Mouse (Mus musculus) liver, embryonic 16.5 days (tissue): ENCODE measurements around the gene Wnt8b. TPM values are rescaled to one million over a fixed set of nuclear protein-coding genes. Genes with fewer than 3 reads are reported as not detected.

Source experiments
- ATAC-seq: fragments of 200-750 bp; cut with Nextera tagmentation; 2 replicates; pipeline ENCODE4 v1.8.0; 2017; ENCODE audit warnings: low read depth, mild to moderate bottlenecking, moderate number of reproducible peaks, moderate library complexity
- H3K27ac ChIP-seq: fragments of 300-500 bp; sonication (generic); 2 replicates; pipeline ENCODE4 v1.5.1; 2014; ENCODE audit warnings: mild to moderate bottlenecking, low read length
- H3K27me3 ChIP-seq: fragments of 300-500 bp; sonication (generic); 2 replicates; pipeline ENCODE4 v1.6.1; 2014; ENCODE audit warnings: low read depth, low read length, mixed read lengths; ENCODE audit not compliant: control insufficient read depth, insufficient read depth
- H3K36me3 ChIP-seq: fragments of 300-500 bp; sonication (generic); 2 replicates; pipeline ENCODE4 v1.6.1; 2014; ENCODE audit warnings: mild to moderate bottlenecking; ENCODE audit not compliant: control insufficient read depth, insufficient read depth
- H3K4me1 ChIP-seq: fragments of 300-500 bp; sonication (generic); 2 replicates; pipeline ENCODE4 v1.6.1; 2014; ENCODE audit warnings: low read depth, low read length, mixed read lengths; ENCODE audit not compliant: control insufficient read depth
- H3K4me2 ChIP-seq: fragments of 300-500 bp; sonication (generic); 2 replicates; pipeline ENCODE4 v1.6.1; 2014; ENCODE audit warnings: low read depth, low read length, mixed read lengths
- H3K4me3 ChIP-seq: fragments of 300-500 bp; sonication (generic); 2 replicates; pipeline ENCODE4 v1.5.1; 2014; ENCODE audit warnings: low read depth, mild to moderate bottlenecking, low read length
- H3K9ac ChIP-seq: fragments of 300-500 bp; sonication (generic); 2 replicates; pipeline ENCODE4 v1.6.1; 2014; ENCODE audit warnings: low read depth, low read length
- H3K9me3 ChIP-seq: fragments of 300-500 bp; sonication (generic); replicated peaks from 2 replicates; pipeline ENCODE4 v1.6.1; 2016; ENCODE audit warnings: low read length; ENCODE audit not compliant: control insufficient read depth
- WGBS: fragments of 180-500 bp; shearing (Covaris S2); extraction: QIAGEN DNeasy Blood & Tissue Kit; methylation state at CpG from one replicate; pipeline ENCODE4 v1.1.7; 2014; ENCODE audit not compliant: insufficient replicate concordance; 5-methylcytosine and 5-hydroxymethylcytosine counted together
- polyA plus RNA-seq: library from polyadenylated mRNA; unstranded; fragments of >200 nt; fragmentation: Nextera tagmentation; extraction: Ambion mirVana; gene quantifications from 2 replicates; pipeline ENCODE4 v1.2.1, GENCODE M21; 2015

The Wnt8b gene
- polyA plus RNA-seq, 1 experiment from 2014 or later, result not detected

DNA sequence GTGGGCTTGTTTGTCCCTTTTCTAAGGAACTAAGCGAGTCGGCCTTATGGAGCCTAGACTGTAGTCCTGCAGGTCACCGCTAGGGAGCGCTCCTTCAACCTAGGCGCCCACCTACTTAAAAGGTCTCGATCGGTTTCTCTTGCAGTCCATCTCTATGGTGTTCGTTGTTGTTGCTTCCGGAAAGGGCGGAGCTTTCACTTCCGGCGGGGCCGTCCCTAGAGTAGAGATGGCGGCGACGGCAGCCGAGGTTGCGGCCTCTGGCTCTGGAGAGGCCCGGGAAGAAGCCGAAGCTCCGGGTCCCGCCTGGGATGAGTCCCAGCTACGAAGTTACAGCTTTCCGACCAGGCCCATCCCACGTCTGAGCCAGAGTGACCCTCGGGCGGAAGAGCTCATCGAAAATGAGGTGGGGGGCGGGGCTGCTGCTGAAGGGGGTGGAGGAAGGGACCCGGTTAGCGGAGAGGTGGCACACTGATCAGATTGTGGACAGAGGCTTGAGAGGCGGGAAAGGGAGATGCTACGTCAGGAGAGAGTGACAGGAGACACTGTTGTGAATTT, 69.5 kb downstream of the Wnt8b start, which contains the start of gene Hif1an:
Gene Hif1an, plus strand, starts transcription at position 199 of the 555 bp plus-strand sequence.
- Histone ChIP-seq H3K9me3 (no peaks in the 10 kb centered on the region), H3K36me3 (peaks cover 14% of the 10 kb centered on the region), H3K4me2 (peak within 1 kb of the TSS; percentile 76), H3K27me3 (no peaks in the 10 kb centered on the region; the same call in 1 of the 2 replicates), H3K4me3 (peak within 1 kb of the TSS; percentile 72), H3K9ac (peak within 1 kb of the TSS; percentile 59), H3K27ac (peak within 1 kb of the TSS; percentile 50), H3K4me1 (peaks cover 13% of the 10 kb centered on the region)
- peak; percentile 99 for ATAC-seq
- under 1% methylated on average over 33 of the region's 33 CpGs for WGBS

Other genes starting within 250 kb of the Wnt8b start
- gene Scd2, start 199.8 kb upstream of the Wnt8b start, polyA plus RNA-seq, result 131 and 147 TPM in 2 replicates
- gene Scd4, start 160.4 kb upstream of the Wnt8b start, polyA plus RNA-seq, result 0.04 and 0.07 TPM in 2 replicates
- 19.2 and 25.5 TPM in 2 replicates for gene Scd1, start 85.6 kb upstream of the Wnt8b start, polyA plus RNA-seq
- gene Sec31b, start 52.4 kb downstream of the Wnt8b start, polyA plus RNA-seq, result 0.32 and 0.51 TPM in 2 replicates
- not detected in 2 replicates for gene Gm20538, start 59.4 kb downstream of the Wnt8b start, polyA plus RNA-seq
- gene Ndufb8, start 62.0 kb downstream of the Wnt8b start, polyA plus RNA-seq, result 282 and 291 TPM in 2 replicates
- gene Hif1an, start 69.4 kb downstream of the Wnt8b start, polyA plus RNA-seq, result 11.2 and 11.3 TPM in 2 replicates